Mouse (Mus musculus): ENCODE measurements around the gene Angptl2.

Angptl2 gene

DNA sequence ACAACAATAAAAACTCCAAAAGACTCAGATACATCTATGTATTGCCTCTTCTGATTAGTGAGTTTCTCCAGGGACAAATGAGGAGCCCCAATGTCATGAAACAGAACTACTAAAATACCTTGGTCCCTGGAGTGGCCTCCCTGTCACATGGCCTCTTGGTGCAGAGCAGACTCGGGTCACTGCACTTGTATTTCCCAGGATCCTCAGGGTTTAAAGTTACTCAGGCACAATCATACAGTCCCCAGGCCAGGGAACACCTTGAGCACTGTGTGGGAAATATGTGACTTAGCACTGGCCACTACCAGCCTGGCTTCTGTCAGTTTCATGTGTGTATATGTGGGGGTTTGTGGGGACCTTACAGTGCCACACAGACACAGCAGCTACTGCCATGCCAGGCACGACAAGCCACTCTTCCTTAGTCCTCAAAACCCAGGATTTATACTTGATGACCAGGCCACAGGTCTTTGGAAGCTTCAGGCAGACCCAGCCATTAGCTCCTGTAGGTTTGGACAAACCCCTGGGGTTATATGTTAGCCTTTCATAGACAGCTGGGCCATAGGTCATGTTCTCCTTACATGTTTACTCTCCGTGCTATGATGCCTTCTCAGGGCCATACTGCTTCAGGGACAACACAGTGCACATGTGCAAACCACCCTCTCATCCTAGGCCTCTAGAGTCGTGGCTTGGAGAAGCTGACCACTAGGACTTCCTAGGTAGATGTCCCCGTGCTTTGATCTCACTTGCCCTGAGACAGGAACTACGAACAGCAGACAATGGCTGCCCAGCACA is 17.1 kb downstream of the Angptl2 start:
- DNase-seq: no peak

- no peak for DNase-seq
Measured at GRCm38 (mm10) chr2:33233856-33234255, 18.0 kb downstream of the Angptl2 start.

DNA sequence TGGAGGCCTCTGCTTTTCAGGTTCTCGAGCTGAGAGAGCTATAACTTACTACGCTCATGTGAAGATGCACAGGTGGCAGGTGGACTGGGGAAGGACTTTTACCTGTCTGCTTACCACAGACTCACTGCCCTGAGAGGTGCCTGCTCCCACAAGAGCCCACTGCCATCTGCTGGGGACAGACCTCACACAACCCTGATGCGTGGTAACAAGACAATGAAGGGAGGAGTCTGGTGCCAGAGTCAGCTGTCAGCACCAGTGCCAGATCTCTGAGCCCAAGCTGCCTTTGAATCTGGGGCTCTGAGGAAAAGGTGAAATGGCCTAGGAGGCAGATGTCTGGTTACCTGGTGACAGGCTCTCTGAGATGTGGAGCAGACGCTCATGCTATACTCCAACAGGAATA is 19.0 kb downstream of the Angptl2 start:
- DNase-seq: no peak

GRCm38 (mm10) chr2:33237581-33237980 is 21.7 kb downstream of the Angptl2 start:
- DNase-seq: no peak

GRCm38 (mm10) chr2:33244880-33245279 is 29.0 kb downstream of the Angptl2 start:
- no peak for DNase-seq

DNA sequence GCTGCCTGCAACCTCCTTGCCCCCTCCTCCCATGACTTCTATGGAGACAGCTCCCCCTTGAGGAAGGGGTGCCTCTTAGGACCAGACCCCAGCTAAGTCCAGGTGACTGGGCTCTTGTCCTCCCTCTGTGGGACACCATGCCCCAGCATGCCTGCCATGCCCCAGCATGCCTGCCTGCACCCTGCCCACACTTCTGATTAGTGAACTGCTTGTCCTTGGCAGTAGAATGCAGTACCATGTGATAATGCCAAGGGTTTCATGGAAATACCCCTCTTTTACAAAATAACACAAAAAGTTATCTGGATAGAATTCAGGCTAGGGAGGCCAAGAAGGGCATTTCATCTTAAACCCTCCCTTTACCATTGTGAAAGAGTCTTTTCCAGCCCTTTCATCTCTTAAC is 29.5 kb downstream of the Angptl2 start:
- DNase-seq: no peak

DNA sequence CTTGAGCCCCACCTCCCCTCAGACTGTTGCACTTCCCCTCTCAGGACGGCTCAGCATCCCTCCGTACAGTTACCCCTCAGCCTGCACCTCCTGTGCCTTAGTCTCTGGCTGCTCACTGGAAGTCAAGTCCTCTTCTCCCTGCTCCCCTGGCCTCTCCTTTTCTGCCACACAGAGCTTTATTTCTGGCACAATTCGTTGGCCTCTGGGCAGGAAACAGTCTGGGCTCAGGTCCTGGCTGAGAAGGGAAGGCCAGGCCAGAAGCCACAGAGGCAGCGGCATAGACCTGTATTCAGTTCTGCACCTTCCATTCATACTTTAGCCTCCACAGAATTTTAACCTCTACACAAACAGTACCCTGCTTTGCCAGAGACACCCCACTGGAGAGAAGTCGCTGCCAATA is 31.0 kb downstream of the Angptl2 start:
- DNase-seq: no peak

DNA sequence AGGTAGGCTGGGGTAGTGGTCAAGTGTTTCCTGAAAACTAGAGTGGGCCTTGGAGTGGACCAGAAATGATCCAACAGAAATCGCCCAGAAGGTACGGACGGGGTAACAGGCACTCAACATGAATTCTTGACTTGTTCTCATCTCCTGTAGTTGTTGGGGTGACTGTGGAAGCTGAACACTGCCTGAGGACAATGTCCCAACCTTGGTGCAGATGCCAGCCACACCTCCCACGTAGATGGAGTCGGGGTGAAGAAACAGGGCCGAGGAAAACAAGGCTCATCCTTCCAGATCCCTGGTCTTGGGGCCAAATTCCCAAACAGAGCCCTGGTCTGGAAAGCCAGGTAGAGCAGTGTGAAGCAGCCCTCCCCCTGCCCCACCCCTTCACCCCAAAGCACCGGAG is 32.7 kb downstream of the Angptl2 start:
- DNase-seq: no peak

- no peak for DNase-seq
Measured at GRCm38 (mm10) chr2:33249922-33250633, 34.2 kb downstream of the Angptl2 start.

GRCm38 (mm10) chr2:33252751-33253150 is 36.9 kb downstream of the Angptl2 start:
- no peak for DNase-seq

GRCm38 (mm10) chr2:33253572-33254190 is 37.8 kb downstream of the Angptl2 start:
- DNase-seq: no peak

- peak; percentile 32 for DNase-seq
Measured at GRCm38 (mm10) chr2:33254318-33254985, 38.6 kb downstream of the Angptl2 start.

DNA sequence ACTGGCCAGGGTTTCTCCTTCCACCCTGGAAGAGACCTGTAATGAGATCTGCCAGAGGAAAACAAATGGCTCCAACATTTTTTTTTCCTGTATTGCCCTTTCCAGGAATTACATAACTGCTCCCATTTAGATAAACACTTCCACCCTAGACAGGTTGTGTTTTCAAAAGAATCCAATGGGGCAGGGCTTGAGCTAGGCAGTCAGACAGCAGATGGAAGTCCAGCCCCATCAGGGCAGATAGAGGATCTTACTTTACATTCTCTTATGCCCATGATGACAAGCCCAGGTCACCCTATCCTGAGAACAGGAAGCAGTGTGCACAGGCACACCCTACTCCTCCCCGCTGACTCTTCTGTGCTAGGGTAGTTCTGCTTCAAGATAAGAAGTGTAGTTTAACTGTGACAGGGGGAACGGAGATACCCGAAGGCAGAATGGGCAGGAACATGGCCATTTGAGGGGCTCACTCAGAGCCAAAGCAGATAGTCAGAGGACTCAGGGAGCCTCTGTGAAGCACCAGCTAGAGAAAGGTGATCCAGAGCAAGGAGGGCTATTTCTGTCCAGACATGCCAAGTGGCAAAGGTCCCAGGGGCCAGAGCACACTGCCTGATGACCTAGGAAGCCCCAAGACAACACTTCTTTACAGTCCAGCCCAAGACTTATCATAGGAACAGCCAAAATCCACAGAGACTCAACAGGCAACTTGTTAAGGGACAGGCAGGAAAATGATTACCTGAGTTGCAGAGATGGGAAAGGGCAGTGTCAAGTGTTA is 41.1 kb downstream of the Angptl2 start:
- DNase-seq: no peak

- no peak for DNase-seq
Measured at GRCm38 (mm10) chr2:33260772-33261171, 44.9 kb downstream of the Angptl2 start.

GRCm38 (mm10) chr2:33261475-33261874 is 45.6 kb downstream of the Angptl2 start:
- no peak for DNase-seq

GRCm38 (mm10) chr2:33265793-33266192 is 49.9 kb downstream of the Angptl2 start:
- no peak for DNase-seq

GRCm38 (mm10) chr2:33267075-33267474 is 51.2 kb downstream of the Angptl2 start:
- DNase-seq: no peak

DNA sequence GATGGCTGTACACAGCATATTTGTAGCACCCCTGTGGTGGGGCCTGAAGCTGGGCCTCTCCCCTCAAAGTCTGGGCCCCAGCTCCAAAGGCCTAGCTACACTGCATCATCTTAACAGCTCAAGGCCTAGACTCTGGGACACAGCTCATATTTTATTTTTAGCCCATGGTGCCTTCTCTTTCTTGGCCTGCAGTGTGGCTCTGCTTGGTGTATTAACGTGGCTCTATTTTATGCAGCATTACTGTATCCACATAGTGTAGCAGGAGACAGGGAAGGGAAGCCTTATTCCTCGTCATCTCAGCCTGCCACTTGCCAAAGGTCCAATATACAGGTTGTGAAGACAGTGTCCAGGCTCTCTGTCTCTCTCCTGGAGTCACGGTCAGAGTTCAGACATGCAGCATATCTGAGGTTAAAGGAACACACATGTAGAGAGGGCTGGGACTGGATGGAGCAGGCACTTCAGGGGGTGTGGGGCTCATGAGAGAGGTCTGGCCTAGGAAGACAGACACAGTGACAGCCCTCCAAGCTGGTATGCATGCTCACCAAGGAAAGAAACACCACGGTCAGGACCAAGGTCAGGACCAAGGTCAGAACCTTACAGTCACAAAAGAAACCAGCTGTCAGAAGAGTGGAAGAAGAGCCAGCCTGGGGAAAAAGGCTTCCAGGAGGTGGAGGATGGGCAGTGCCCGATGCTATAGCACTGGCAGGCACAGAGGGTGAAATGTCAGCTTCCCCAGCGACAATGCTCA is 52.7 kb downstream of the Angptl2 start:
- DNase-seq: no peak

DNA sequence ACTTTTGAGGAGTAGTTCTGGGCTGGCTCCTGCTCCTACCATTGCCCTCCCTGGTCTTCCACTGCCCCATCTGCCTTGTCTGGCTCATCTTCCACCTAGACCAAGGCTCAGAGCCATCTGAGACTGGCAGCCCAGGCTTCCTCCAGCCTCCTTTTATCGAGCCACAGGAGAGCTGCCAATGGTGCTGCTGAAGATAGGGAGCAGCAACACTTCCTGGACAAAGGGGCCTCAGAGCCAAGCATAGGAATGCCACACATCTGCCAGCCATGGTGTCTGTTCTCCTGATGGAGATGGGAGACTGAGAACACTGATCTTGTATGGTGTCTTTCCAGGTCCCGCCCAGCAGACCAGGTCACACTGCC is 53.2 kb downstream of the Angptl2 start:
- DNase-seq: no peak

DNA sequence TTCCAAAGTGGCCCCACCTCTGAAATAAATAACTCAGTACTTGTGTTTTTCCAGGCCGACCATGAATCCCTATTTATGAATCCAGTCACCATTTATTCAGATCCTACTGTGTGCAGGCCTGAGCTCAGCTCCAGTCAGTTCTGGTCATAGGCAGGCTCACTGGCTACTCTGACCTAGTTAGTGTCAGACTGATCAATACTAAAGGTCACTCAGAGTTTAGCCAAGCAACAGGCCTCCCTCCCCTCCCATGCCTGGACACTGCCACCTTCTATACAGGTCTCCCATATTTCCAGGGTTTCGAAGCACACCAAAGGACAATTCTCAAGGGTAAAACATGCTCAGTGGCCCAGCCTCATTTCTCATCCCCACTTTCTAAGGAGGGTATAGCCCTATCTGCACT is 54.7 kb downstream of the Angptl2 start:
- DNase-seq: no peak

- DNase-seq: no peak
Measured at GRCm38 (mm10) chr2:33271511-33271910, 55.6 kb downstream of the Angptl2 start.
